Mouse (Mus musculus) limb, embryonic 14.5 days (tissue): ENCODE measurements at regions not wholly inside any gene's neighbourhood (a gene's known extent, or its start where the extent isn't known, plus 50 kb on each side); places are given as distances from the start of the nearest gene placed in this dataset.

ENCODE experiments used
- ATAC-seq: fragments of 200-750 bp; cut with Nextera tagmentation; 2 replicates; pipeline ENCODE4 v1.8.0; 2017; ENCODE audit warnings: low read depth, moderate number of reproducible peaks, moderate TSS enrichment; ENCODE audit not compliant: low FRiP score
- DNase-seq: peaks from one replicate; pipeline ENCODE4 v3.0.0-alpha.2; 2015; ENCODE audit warnings: low spot score
- H3K27ac ChIP-seq: fragments of 300-500 bp; sonication (generic); replicated peaks from 2 replicates; pipeline ENCODE4 v1.5.1; 2014; ENCODE audit warnings: low read depth, mild to moderate bottlenecking, low read length, moderate library complexity, mixed read lengths
- H3K27me3 ChIP-seq: fragments of 300-500 bp; sonication (generic); 2 replicates; pipeline ENCODE4 v1.6.1; 2014; ENCODE audit warnings: low read length, mixed read lengths; ENCODE audit not compliant: control insufficient read depth, insufficient read depth
- H3K36me3 ChIP-seq: fragments of 300-500 bp; sonication (generic); 2 replicates; pipeline ENCODE4 v1.6.1; 2014; ENCODE audit warnings: mild to moderate bottlenecking, low read length, moderate library complexity, mixed read lengths; ENCODE audit not compliant: control insufficient read depth, insufficient read depth
- H3K4me1 ChIP-seq: fragments of 300-500 bp; sonication (generic); 2 replicates; pipeline ENCODE4 v1.6.1; 2014; ENCODE audit warnings: antibody characterized with exemption, low read length, mixed read lengths; ENCODE audit not compliant: control insufficient read depth, insufficient read depth
- H3K4me2 ChIP-seq: fragments of 300-500 bp; sonication (generic); replicated peaks from 2 replicates; pipeline ENCODE4 v1.6.1; 2014; ENCODE audit warnings: low read depth, mild to moderate bottlenecking, low read length, moderate library complexity; ENCODE audit not compliant: severe bottlenecking
- H3K4me3 ChIP-seq: fragments of 300-500 bp; sonication (generic); replicated peaks from 2 replicates; pipeline ENCODE4 v1.5.1; 2014; ENCODE audit warnings: low read length
- H3K9ac ChIP-seq: fragments of 300-500 bp; sonication (generic); 2 replicates; pipeline ENCODE4 v1.6.1; 2014; ENCODE audit warnings: mild to moderate bottlenecking, low read depth, low read length, moderate library complexity; ENCODE audit not compliant: severe bottlenecking
- H3K9me3 ChIP-seq: fragments of 300-500 bp; sonication (generic); 2 replicates; pipeline ENCODE4 v1.6.1; 2016; ENCODE audit warnings: low read length; ENCODE audit not compliant: control insufficient read depth
- POLR2A ChIP-seq: fragments of 200-500 bp; IDR thresholded peaks from 2 replicates; pipeline ENCODE4 v1.8.0; 2012; ENCODE audit warnings: inconsistent platforms, mild to moderate bottlenecking, moderate library complexity, borderline replicate concordance; ENCODE audit not compliant: insufficient read depth, insufficient read length; ENCODE audit errors: extremely low read depth
- WGBS: fragments of 180-500 bp; shearing (Covaris S2); extraction: QIAGEN DNeasy Blood & Tissue Kit; methylation state at CpG from one replicate; pipeline ENCODE4 v1.1.7; 2014; 5-methylcytosine and 5-hydroxymethylcytosine counted together

GRCm38 (mm10) chr13:70033249-70033648 is 231.1 kb downstream of the Med10 start:
- Histone ChIP-seq H3K9ac (no peak overlapping the region), H3K4me3 (no peak overlapping the region), H3K4me2 (no peak overlapping the region), H3K27ac (no peak overlapping the region), H3K27me3 (no peaks in the 10 kb centered on the region), H3K36me3 (no peaks in the 10 kb centered on the region), H3K9me3 (no peaks in the 10 kb centered on the region), H3K4me1 (no peaks in the 10 kb centered on the region)
- no peak for DNase-seq
- no peak for ATAC-seq
- 84% methylated on average over 6 of the region's 6 CpGs for WGBS
- no peak for TF ChIP-seq POLR2A

- no peak for ATAC-seq
- WGBS = 70% methylated on average over 4 of the region's 4 CpGs
- Histone ChIP-seq H3K27ac (no peak overlapping the region), H3K36me3 (no peaks in the 10 kb centered on the region), H3K4me1 (no peaks in the 10 kb centered on the region), H3K9ac (no peak overlapping the region), H3K27me3 (no peaks in the 10 kb centered on the region), H3K4me2 (no peak overlapping the region), H3K9me3 (no peaks in the 10 kb centered on the region), H3K4me3 (no peak overlapping the region)
- DNase-seq = no peak
- TF ChIP-seq POLR2A = no peak
These were observed 231.6 kb downstream of the Med10 start for GRCm38 (mm10) chr13:70033763-70034162.

- no peak overlapping the region for H3K9ac ChIP-seq
- TF ChIP-seq POLR2A = no peak
- ATAC-seq = 0 out of 2 replicates have a peak, but pooled peaks have one; percentile 34
- no peaks in the 10 kb centered on the region for H3K9me3 ChIP-seq
- no peak overlapping the region for H3K4me3 ChIP-seq
- H3K27me3 ChIP-seq = no peaks in the 10 kb centered on the region
- H3K36me3 ChIP-seq = no peaks in the 10 kb centered on the region
- H3K4me2 ChIP-seq = no peak overlapping the region
- WGBS = 39% methylated on average over 11 of the region's 11 CpGs
- H3K27ac ChIP-seq = no peak overlapping the region
- DNase-seq = peak; percentile 27
- no peaks in the 10 kb centered on the region for H3K4me1 ChIP-seq
These were observed 235.9 kb downstream of the Med10 start for GRCm38 (mm10) chr13:70037985-70038667.

GRCm38 (mm10) chr13:70057920-70058319 is 255.7 kb downstream of the Med10 start:
- no peak overlapping the region for H3K27ac ChIP-seq
- ATAC-seq = no peak
- 0 out of 2 replicates have a peak, but pooled peaks cover 3% of the 10 kb centered on the region for H3K4me1 ChIP-seq
- H3K9ac ChIP-seq = no peak overlapping the region
- WGBS = 66% methylated on average over 9 of the region's 9 CpGs
- no peak for DNase-seq
- no peaks in the 10 kb centered on the region for H3K27me3 ChIP-seq
- no peaks in the 10 kb centered on the region for H3K36me3 ChIP-seq
- no peak overlapping the region for H3K4me3 ChIP-seq
- no peak for TF ChIP-seq POLR2A
- H3K4me2 ChIP-seq = no peak overlapping the region
- H3K9me3 ChIP-seq = no peaks in the 10 kb centered on the region

GRCm38 (mm10) chr13:70061363-70061945 is 259.3 kb downstream of the Med10 start:
- TF ChIP-seq POLR2A = no peak
- no peak overlapping the region for H3K27ac ChIP-seq
- no peak overlapping the region for H3K4me3 ChIP-seq
- H3K4me2 ChIP-seq = no peak overlapping the region
- H3K36me3 ChIP-seq = no peaks in the 10 kb centered on the region
- H3K9me3 ChIP-seq = no peaks in the 10 kb centered on the region
- H3K9ac ChIP-seq = no peak overlapping the region
- WGBS = 76% methylated on average over 13 of the region's 13 CpGs
- H3K4me1 ChIP-seq = 0 out of 2 replicates have a peak, but pooled peaks cover 3% of the 10 kb centered on the region
- no peak for ATAC-seq
- DNase-seq = no peak
- no peaks in the 10 kb centered on the region for H3K27me3 ChIP-seq
